Mouse (Mus musculus) fat pad, adult 2 months (tissue): ENCODE measurements around the gene Ttc24.

Experiments used
- DNase-seq: peaks from one replicate; pipeline ENCODE4 v3.0.0-alpha.2; 2011; ENCODE audit warnings: low read depth, low spot score; ENCODE audit errors: extremely low read depth

Ttc24 gene

DNA sequence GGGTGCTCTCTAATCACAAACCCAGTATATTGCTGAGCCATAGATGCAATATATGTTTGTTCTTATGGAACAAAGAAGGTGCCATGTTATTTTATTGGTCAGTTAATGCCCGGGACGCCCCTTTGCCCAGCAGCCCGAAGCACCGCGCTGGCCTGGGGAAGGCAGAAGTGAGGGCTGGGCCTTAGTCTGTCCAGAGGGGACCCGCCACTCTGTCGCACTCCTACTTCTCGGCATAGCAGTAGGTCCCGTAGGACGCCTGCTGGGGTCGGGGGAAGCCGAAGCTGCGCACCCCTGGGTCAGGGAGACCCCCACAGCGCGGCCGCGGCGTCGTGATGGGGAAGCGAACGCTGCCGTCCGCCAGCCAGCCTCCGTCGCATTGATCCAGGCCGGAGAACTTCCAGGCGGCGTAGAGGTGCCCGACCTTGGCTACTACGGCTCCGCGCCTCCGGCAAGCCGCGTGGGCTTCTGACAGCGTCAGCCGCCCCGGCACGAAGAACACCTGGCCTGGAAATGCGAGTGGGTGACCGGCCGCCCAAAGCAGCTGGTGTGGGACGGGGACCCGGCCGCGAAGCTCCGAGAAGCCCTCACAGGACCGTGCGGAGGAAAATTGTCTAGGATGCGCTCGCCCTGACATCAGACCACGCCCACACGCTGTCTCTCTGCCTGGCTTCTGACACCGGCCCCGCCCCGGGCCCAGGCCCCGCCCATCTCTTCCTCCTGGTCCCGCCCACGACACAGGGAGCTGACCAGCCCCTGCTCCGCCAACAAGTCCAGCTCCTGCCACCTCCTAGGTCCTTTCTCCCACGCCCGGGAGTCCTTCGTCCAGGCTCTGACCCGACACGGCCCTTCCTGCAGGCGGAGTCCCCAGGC lies 55.5 kb downstream of the Ttc24 start:
- peak; percentile 5 for DNase-seq
